Mouse (Mus musculus) megakaryocyte, embryonic 14.5 days (primary cell): Measurements from ENCODE around the gene Crybb2.

ENCODE experiments used
- FLI1 ChIP-seq: IDR thresholded peaks from 2 replicates; pipeline ENCODE4 v1.6.1; 2012; ENCODE audit warnings: low read length, inconsistent platforms, mixed read lengths
- GATA1 ChIP-seq: IDR thresholded peaks from 3 replicates; pipeline ENCODE4 v1.6.1; 2012; ENCODE audit warnings: mixed read lengths, low read length, inconsistent platforms, borderline replicate concordance

- TF ChIP-seq GATA1: no peak
- TF ChIP-seq FLI1: no peak
These were observed 46.0 kb upstream of the Crybb2 start for GRCm38 (mm10) chr5:113115896-113116295.
